Mouse (Mus musculus) lung, postnatal 0 days (tissue): Measurements from ENCODE around the gene Gm49366. TPM values are rescaled to one million over a fixed set of nuclear protein-coding genes. Genes with fewer than 3 reads are reported as not detected.

ENCODE experiments used
- ATAC-seq: fragments of 200-750 bp; cut with Nextera tagmentation; 2 replicates; pipeline ENCODE4 v1.8.0; 2017; ENCODE audit warnings: moderate library complexity
- DNase-seq: peaks from one replicate; pipeline ENCODE4 v3.0.0-alpha.2; 2016; ENCODE audit warnings: low spot score
- H3K27ac ChIP-seq: fragments of 300-500 bp; sonication (generic); 2 replicates; pipeline ENCODE4 v1.5.1; 2014; ENCODE audit warnings: antibody characterized with exemption, mild to moderate bottlenecking, low read length, mixed read lengths
- H3K27me3 ChIP-seq: fragments of 300-500 bp; sonication (generic); replicated peaks from 2 replicates; pipeline ENCODE4 v1.6.1; 2014; ENCODE audit warnings: low read length, mixed read lengths; ENCODE audit not compliant: insufficient read depth
- H3K36me3 ChIP-seq: fragments of 300-500 bp; sonication (generic); 2 replicates; pipeline ENCODE4 v1.6.1; 2014; ENCODE audit warnings: low read length, mixed read lengths; ENCODE audit not compliant: insufficient read depth
- H3K4me1 ChIP-seq: fragments of 300-500 bp; sonication (generic); 2 replicates; pipeline ENCODE4 v1.6.1; 2014; ENCODE audit warnings: antibody characterized with exemption, low read depth, low read length, mixed read lengths; ENCODE audit not compliant: insufficient read depth
- H3K4me2 ChIP-seq: fragments of 300-500 bp; sonication (generic); replicated peaks from 2 replicates; pipeline ENCODE4 v1.6.1; 2014; ENCODE audit warnings: low read depth, mild to moderate bottlenecking, low read length, moderate library complexity, mixed read lengths
- H3K4me3 ChIP-seq: fragments of 300-500 bp; sonication (generic); 2 replicates; pipeline ENCODE4 v1.5.1; 2014; ENCODE audit warnings: low read depth, low read length
- H3K9ac ChIP-seq: fragments of 300-500 bp; sonication (generic); replicated peaks from 2 replicates; pipeline ENCODE4 v1.6.1; 2014; ENCODE audit warnings: low read depth, mild to moderate bottlenecking
- H3K9me3 ChIP-seq: fragments of 300-500 bp; sonication (generic); 2 replicates; pipeline ENCODE4 v1.6.1; 2016; ENCODE audit warnings: low read length, mixed read lengths
- CTCF ChIP-seq: IDR thresholded peaks from 2 replicates; pipeline ENCODE4 v1.5.1; 2016; ENCODE audit warnings: antibody characterized with exemption, mild to moderate bottlenecking
- EP300 ChIP-seq: IDR thresholded peaks from 2 replicates; pipeline ENCODE4 v1.6.1; 2016; ENCODE audit warnings: antibody characterized with exemption, mild to moderate bottlenecking, control low read depth
- WGBS: fragments of 180-500 bp; shearing (Covaris S2); extraction: QIAGEN DNeasy Blood & Tissue Kit; methylation state at CpG from one replicate; pipeline ENCODE4 v1.1.7; 2014; 5-methylcytosine and 5-hydroxymethylcytosine counted together
- polyA plus RNA-seq: library from polyadenylated mRNA; unstranded; fragments of >200 nt; fragmentation: Nextera tagmentation; extraction: Ambion mirVana; gene quantifications from 2 replicates; pipeline ENCODE4 v1.2.1, GENCODE M21; 2015

The Gm49366 gene
- polyA plus RNA-seq, 1 experiment from 2014 or later, result not detected

- no peak overlapping the region for H3K4me2 ChIP-seq
- no peak overlapping the region for H3K27ac ChIP-seq
- DNase-seq, result peak; percentile 69
- no peak overlapping the region for H3K9ac ChIP-seq
- no peaks in the 10 kb centered on the region for H3K4me1 ChIP-seq
- ATAC-seq, result no peak
- H3K4me3 ChIP-seq, result no peak overlapping the region
- no peaks in the 10 kb centered on the region for H3K36me3 ChIP-seq
- no peaks in the 10 kb centered on the region for H3K9me3 ChIP-seq
- 25% methylated on average over 2 of the region's 2 CpGs for whole genome bisulfite sequencing
- peak; percentile 69 for TF ChIP-seq CTCF
- TF ChIP-seq EP300, result no peak
- no peaks in the 10 kb centered on the region for H3K27me3 ChIP-seq
These were observed 22.2 kb downstream of the Gm49366 start for GRCm38 (mm10) chr12:84060946-84061345.

- Histone ChIP-seq H3K27ac (no peak overlapping the region), H3K36me3 (no peaks in the 10 kb centered on the region), H3K27me3 (no peaks in the 10 kb centered on the region), H3K4me3 (no peak overlapping the region), H3K9me3 (no peaks in the 10 kb centered on the region), H3K4me1 (no peaks in the 10 kb centered on the region), H3K4me2 (no peak overlapping the region), H3K9ac (no peak overlapping the region)
- 92% methylated on average over 20 of the region's 20 CpGs for whole genome bisulfite sequencing
- TF ChIP-seq EP300, result no peak
- DNase-seq (no peak), ATAC-seq (no peak)
These were observed 23.6 kb downstream of the Gm49366 start for GRCm38 (mm10) chr12:84062336-84062735.

GRCm38 (mm10) chr12:84063228-84063627 lies 24.5 kb downstream of the Gm49366 start:
- no peaks in the 10 kb centered on the region for H3K36me3 ChIP-seq
- H3K27ac ChIP-seq, result no peak overlapping the region
- H3K9me3 ChIP-seq, result no peaks in the 10 kb centered on the region
- H3K4me2 ChIP-seq, result no peak overlapping the region
- TF ChIP-seq EP300 (no peak), CTCF (peak; percentile 50)
- no peak overlapping the region for H3K9ac ChIP-seq
- 0 out of 2 replicates have a peak, but pooled peaks cover under 1% of the 10 kb centered on the region for H3K27me3 ChIP-seq
- DNase-seq (no peak), ATAC-seq (no peak)
- no peaks in the 10 kb centered on the region for H3K4me1 ChIP-seq
- no peak overlapping the region for H3K4me3 ChIP-seq
- WGBS, result 73% methylated on average over 5 of the region's 5 CpGs

- ATAC-seq (no peak), DNase-seq (no peak)
- H3K4me2 ChIP-seq, result no peak overlapping the region
- no peaks in the 10 kb centered on the region for H3K9me3 ChIP-seq
- 0 out of 2 replicates have a peak, but pooled peaks cover 5% of the 10 kb centered on the region for H3K27me3 ChIP-seq
- no peak overlapping the region for H3K9ac ChIP-seq
- H3K4me1 ChIP-seq, result no peaks in the 10 kb centered on the region
- H3K4me3 ChIP-seq, result no peak overlapping the region
- H3K27ac ChIP-seq, result no peak overlapping the region
- no peaks in the 10 kb centered on the region for H3K36me3 ChIP-seq
- TF ChIP-seq CTCF (no peak), EP300 (no peak)
- 66% methylated on average over 2 of the region's 2 CpGs for WGBS
These were observed 25.1 kb downstream of the Gm49366 start for GRCm38 (mm10) chr12:84063833-84064232.

GRCm38 (mm10) chr12:84064621-84065020 lies 25.9 kb downstream of the Gm49366 start:
- no peak overlapping the region for H3K9ac ChIP-seq
- ATAC-seq (no peak), DNase-seq (no peak)
- H3K4me1 ChIP-seq, result no peaks in the 10 kb centered on the region
- WGBS, result 72% methylated on average over 8 of the region's 8 CpGs
- no peak overlapping the region for H3K4me2 ChIP-seq
- H3K27me3 ChIP-seq, result 0 out of 2 replicates have a peak, but pooled peaks cover 8% of the 10 kb centered on the region
- no peak overlapping the region for H3K4me3 ChIP-seq
- TF ChIP-seq EP300 (no peak), CTCF (no peak)
- no peaks in the 10 kb centered on the region for H3K36me3 ChIP-seq
- H3K9me3 ChIP-seq, result no peaks in the 10 kb centered on the region
- H3K27ac ChIP-seq, result no peak overlapping the region

- H3K27ac ChIP-seq, result no peak overlapping the region
- no peak overlapping the region for H3K4me3 ChIP-seq
- H3K36me3 ChIP-seq, result no peaks in the 10 kb centered on the region
- 0 out of 2 replicates have a peak, but pooled peaks cover 8% of the 10 kb centered on the region for H3K27me3 ChIP-seq
- ATAC-seq (no peak), DNase-seq (no peak)
- no peaks in the 10 kb centered on the region for H3K4me1 ChIP-seq
- H3K9ac ChIP-seq, result no peak overlapping the region
- H3K9me3 ChIP-seq, result no peaks in the 10 kb centered on the region
- TF ChIP-seq EP300, result no peak
- no peak for TF ChIP-seq CTCF
- 68% methylated on average over 4 of the region's 4 CpGs for WGBS
- no peak overlapping the region for H3K4me2 ChIP-seq
These were observed 29.0 kb downstream of the Gm49366 start for GRCm38 (mm10) chr12:84067752-84068151.

GRCm38 (mm10) chr12:84068296-84068695 lies 29.6 kb downstream of the Gm49366 start:
- Histone ChIP-seq H3K4me3 (no peak overlapping the region), H3K36me3 (no peaks in the 10 kb centered on the region), H3K9me3 (no peaks in the 10 kb centered on the region), H3K9ac (no peak overlapping the region), H3K27me3 (0 out of 2 replicates have a peak, but pooled peaks cover 8% of the 10 kb centered on the region), H3K4me1 (no peaks in the 10 kb centered on the region), H3K4me2 (no peak overlapping the region), H3K27ac (no peak overlapping the region)
- ATAC-seq (no peak), DNase-seq (no peak)
- no peak for TF ChIP-seq CTCF
- TF ChIP-seq EP300, result no peak
- WGBS, result 58% methylated on average over 8 of the region's 8 CpGs
